Mouse (Mus musculus) neutrophil, adult 5-6 weeks (primary cell): ENCODE measurements at regions not wholly inside any gene's neighbourhood (a gene's known extent, or its start where the extent isn't known, plus 50 kb on each side); places are given as distances from the start of the nearest gene placed in this dataset.
"Not testable (repeated sequence)": the region's sequence is repeated elsewhere in the genome, so short reads cannot be mapped to it uniquely, and the experiment has no call there.

Source experiments
- ATAC-seq: fragments of 151-379, 151-347 bp; 2 replicates; pipeline ENCODE4 v1.8.0; 2017; ENCODE audit warnings: mild to moderate bottlenecking, moderate TSS enrichment; ENCODE audit not compliant: insufficient number of reproducible peaks, poor library complexity, low FRiP score, severe bottlenecking; ENCODE audit errors: extremely low read depth

GRCm38 (mm10) chr3:22285904-22286303 lies 209.5 kb downstream of the Tbl1xr1 start:
- ATAC-seq: no peak

GRCm38 (mm10) chr3:22293466-22293865 lies 217.0 kb downstream of the Tbl1xr1 start:
- no peak for ATAC-seq

GRCm38 (mm10) chr3:22294081-22294480 lies 217.6 kb downstream of the Tbl1xr1 start:
- ATAC-seq: not testable (repeated sequence)

GRCm38 (mm10) chr3:22296925-22297324 lies 220.5 kb downstream of the Tbl1xr1 start:
- not testable (repeated sequence) for ATAC-seq

- ATAC-seq: not testable (repeated sequence)
Observed at GRCm38 (mm10) chr3:22297831-22298230, 221.4 kb downstream of the Tbl1xr1 start.

GRCm38 (mm10) chr3:22300553-22300952 lies 224.1 kb downstream of the Tbl1xr1 start:
- ATAC-seq: no peak

- ATAC-seq: no peak
Observed at GRCm38 (mm10) chr3:22301991-22302517, 225.6 kb downstream of the Tbl1xr1 start.

GRCm38 (mm10) chr3:22304145-22304544 lies 227.7 kb downstream of the Tbl1xr1 start:
- ATAC-seq: no peak

GRCm38 (mm10) chr3:22306624-22307023 lies 230.2 kb downstream of the Tbl1xr1 start:
- ATAC-seq: no peak

GRCm38 (mm10) chr3:22308962-22309361 lies 232.5 kb downstream of the Tbl1xr1 start:
- ATAC-seq: peak; percentile 55; the same call in 1 of the 2 replicates

GRCm38 (mm10) chr3:22316466-22317185 lies 240.2 kb downstream of the Tbl1xr1 start:
- no peak for ATAC-seq

- ATAC-seq: not testable (repeated sequence)
Observed at GRCm38 (mm10) chr3:22320425-22320824, 244.0 kb downstream of the Tbl1xr1 start.

GRCm38 (mm10) chr3:22331240-22331639 lies 254.8 kb downstream of the Tbl1xr1 start:
- ATAC-seq: no peak
